Mouse (Mus musculus) embryonic facial prominence, embryonic 10.5 days (tissue): ENCODE data around the gene Khdc1a. TPM values are rescaled to one million over a fixed set of nuclear protein-coding genes. Genes with fewer than 3 reads are reported as not detected.
"Not testable (repeated sequence)": the region's sequence is repeated elsewhere in the genome, so short reads cannot be mapped to it uniquely, and the experiment has no call there.

Experiments used
- DNase-seq: peaks from one replicate; pipeline ENCODE4 v3.0.0-alpha.2; 2017; ENCODE audit warnings: low spot score
- H3K27ac ChIP-seq: fragments of 300-500 bp; sonication (generic); replicated peaks from 2 replicates; pipeline ENCODE4 v1.5.1; 2016; ENCODE audit warnings: mild to moderate bottlenecking
- H3K27me3 ChIP-seq: fragments of 300-500 bp; sonication (generic); replicated peaks from 2 replicates; pipeline ENCODE4 v1.6.1; 2016; ENCODE audit warnings: low read depth, mild to moderate bottlenecking; ENCODE audit not compliant: poor library complexity, severe bottlenecking
- H3K36me3 ChIP-seq: fragments of 300-500 bp; sonication (generic); replicated peaks from 2 replicates; pipeline ENCODE4 v1.6.1; 2016; ENCODE audit warnings: mild to moderate bottlenecking, moderate library complexity
- H3K4me1 ChIP-seq: fragments of 300-500 bp; sonication (generic); 2 replicates; pipeline ENCODE4 v1.6.1; 2016
- H3K4me3 ChIP-seq: fragments of 300-500 bp; sonication (generic); 2 replicates; pipeline ENCODE4 v1.5.1; 2016; ENCODE audit warnings: mild to moderate bottlenecking, moderate library complexity
- H3K9me3 ChIP-seq: fragments of 300-500 bp; sonication (generic); 2 replicates; pipeline ENCODE4 v1.6.1; 2016; ENCODE audit warnings: mild to moderate bottlenecking
- WGBS: fragments of 180-500 bp; shearing (Covaris S2); methylation state at CpG from one replicate; pipeline ENCODE4 v1.1.7; 2016; 5-methylcytosine and 5-hydroxymethylcytosine counted together
- polyA plus RNA-seq: library from polyadenylated mRNA; unstranded; fragments of >200 nt; fragmentation: Nextera tagmentation; extraction: Ambion mirVana; gene quantifications from 2 replicates; pipeline ENCODE4 v1.2.1, GENCODE M21; 2016

The Khdc1a gene
- polyA plus RNA-seq, 1 experiment from 2014 or later, result not detected

DNA sequence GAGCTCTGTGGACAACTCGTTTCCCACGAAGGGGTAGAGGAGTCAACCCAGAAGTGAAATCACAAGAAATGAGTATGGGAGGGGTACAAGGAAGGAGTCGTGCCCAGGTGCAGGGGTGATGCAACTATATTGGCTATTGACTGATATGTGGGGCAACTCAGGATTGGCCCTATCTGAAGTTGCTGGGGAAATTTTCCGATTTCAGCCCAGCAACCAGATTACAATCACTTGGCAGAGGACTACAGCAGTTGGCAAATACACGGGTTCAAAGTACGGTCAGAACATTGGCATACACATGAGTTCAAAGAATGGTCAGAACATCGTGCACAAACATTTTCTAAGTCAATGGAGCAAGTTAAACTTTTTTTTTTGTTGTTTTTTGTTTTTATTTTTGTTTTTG is 22.7 kb upstream of the Khdc1a start:
- Histone ChIP-seq H3K4me1 (no peaks in the 10 kb centered on the region), H3K36me3 (no peaks in the 10 kb centered on the region), H3K27ac (no peak overlapping the region), H3K27me3 (no peaks in the 10 kb centered on the region), H3K9me3 (no peaks in the 10 kb centered on the region), H3K4me3 (no peak overlapping the region)
- 90% methylated on average over 7 of the region's 7 CpGs for WGBS
- DNase-seq, result no peak

DNA sequence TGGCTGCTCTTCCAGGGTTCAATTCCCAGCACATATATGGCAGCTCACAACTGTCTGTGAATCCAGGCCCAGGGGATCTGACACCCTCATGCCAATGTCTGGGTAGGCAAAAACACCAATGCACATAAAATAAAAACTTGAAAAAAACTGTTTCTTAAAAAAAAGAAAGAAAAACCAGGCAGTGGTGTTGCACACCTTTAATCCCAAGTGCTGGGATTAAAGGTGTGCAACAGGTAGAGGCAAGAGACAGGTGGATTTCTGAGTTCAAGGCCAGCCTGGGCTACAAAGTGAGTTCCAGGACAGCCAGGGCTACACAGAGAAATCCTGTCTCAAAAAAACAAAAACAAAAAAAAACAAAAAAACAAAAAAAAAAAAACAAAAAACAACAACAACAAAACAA is 18.3 kb upstream of the Khdc1a start:
- not testable (repeated sequence) for DNase-seq

DNA sequence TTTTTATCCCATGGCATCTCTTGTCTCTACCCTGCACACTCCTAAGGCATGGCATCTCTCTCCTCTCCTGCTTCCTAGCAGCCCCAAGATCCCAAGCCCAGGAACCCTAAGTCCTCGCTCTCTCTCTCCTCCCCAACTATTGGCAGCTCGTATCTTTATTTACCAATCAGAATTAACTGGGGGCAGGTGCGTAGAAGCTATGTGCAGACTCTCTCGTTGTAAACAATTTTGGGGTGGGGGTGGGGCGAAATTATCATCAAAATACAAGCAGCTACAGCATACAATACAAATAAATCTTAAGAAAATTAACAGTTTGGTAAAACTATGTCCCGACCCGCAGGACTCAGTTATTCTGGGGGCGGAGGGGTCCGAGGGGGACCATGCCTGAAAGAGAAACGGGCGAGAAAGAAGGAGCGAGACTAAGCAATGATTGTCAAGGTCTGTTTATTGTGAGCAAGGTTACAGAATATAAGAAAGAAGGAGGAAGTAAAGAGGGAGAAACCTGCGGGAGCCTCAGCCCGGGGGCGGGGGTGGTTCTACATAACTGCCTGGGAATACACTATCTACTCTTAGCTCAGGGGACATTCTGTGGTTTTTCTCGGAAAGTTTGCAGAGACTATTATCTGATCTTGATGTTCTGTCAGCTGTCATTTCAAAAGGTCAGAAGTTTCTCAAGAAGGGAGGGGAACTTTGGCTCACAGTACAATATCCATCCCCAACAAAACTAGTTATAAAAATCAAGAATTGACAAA is 16.0 kb upstream of the Khdc1a start:
- no peak for DNase-seq
- no peak overlapping the region for H3K4me3 ChIP-seq
- H3K27ac ChIP-seq, result no peak overlapping the region
- H3K27me3 ChIP-seq, result no peaks in the 10 kb centered on the region
- H3K9me3 ChIP-seq, result no peaks in the 10 kb centered on the region
- H3K36me3 ChIP-seq, result no peaks in the 10 kb centered on the region
- no peaks in the 10 kb centered on the region for H3K4me1 ChIP-seq
- 84% methylated on average over 16 of the region's 16 CpGs for WGBS

More for the DNA sequence above, 18.3 kb upstream of the Khdc1a start:
- H3K36me3 ChIP-seq, H3K27me3 ChIP-seq, H3K27ac ChIP-seq, H3K9me3 ChIP-seq, H3K4me3 ChIP-seq, H3K4me1 ChIP-seq: not testable (repeated sequence)

DNA sequence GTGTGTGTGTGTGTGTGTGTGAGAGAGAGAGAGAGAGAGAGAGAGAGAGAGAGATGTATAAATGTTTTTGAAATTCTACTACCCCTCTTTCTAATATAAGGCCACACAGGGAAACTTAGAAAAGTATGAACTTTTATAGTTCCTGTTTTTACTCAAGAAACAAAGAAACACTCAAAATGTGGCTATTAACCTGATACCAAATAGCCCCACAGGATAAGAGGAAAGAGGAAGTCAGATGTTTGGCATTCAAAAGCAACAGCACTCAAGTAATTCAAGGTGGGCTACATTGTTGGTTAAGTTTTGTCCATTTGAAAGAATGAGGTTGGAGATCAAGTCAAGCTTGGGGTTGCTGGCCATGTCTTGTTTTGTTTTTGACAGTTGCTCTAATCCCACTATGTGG is 13.6 kb upstream of the Khdc1a start:
- no peak overlapping the region for H3K27ac ChIP-seq
- no peak for DNase-seq
- no peaks in the 10 kb centered on the region for H3K36me3 ChIP-seq
- no peaks in the 10 kb centered on the region for H3K27me3 ChIP-seq
- H3K4me1 ChIP-seq, result no peaks in the 10 kb centered on the region
- H3K4me3 ChIP-seq, result no peak overlapping the region
- H3K9me3 ChIP-seq, result no peaks in the 10 kb centered on the region

DNA sequence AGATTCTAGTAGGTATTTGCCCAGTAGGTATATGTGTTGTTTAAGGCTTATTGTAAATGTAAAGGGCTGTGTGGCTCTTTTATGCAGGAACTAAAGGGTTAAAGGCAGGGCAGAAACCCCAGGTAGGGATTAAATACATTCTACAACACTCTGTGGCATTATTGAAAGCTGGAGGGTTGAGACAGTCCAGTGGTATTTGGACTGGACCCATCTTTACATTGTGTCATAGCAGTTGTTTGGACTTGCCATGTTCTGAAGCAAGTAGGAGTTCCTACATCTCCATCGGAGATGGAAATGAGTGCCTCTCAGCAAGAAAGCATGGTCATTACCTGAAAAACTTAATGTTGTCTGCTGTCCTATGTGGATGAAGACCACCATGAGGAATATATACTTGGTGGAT is 8.7 kb upstream of the Khdc1a start:
- no peaks in the 10 kb centered on the region for H3K27me3 ChIP-seq
- no peaks in the 10 kb centered on the region for H3K36me3 ChIP-seq
- no peaks in the 10 kb centered on the region for H3K4me1 ChIP-seq
- 95% methylated on average over 1 of the region's 1 CpGs for WGBS
- no peak overlapping the region for H3K27ac ChIP-seq
- H3K4me3 ChIP-seq, result no peak overlapping the region
- H3K9me3 ChIP-seq, result no peaks in the 10 kb centered on the region
- no peak for DNase-seq

DNA sequence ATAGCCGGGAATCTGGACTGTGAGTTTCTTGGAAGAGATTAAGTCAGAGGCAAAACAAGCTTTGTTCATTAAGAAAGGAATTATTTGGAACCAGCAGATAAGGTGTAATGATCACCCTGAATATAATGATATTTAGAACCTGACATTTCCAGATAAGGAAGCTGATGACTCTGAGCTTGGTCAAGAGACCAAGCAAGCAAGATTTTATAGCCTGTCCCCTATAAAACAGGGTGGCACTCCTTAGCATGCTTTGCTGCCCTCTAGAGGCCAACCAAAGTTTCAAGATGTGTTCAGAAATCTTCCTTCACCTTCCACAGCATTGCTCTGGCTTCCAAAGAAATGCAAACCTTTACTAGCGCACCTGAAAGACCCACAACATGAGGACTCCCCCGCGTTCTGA is 5.2 kb upstream of the Khdc1a start:
- H3K9me3 ChIP-seq, result no peaks in the 10 kb centered on the region
- no peak overlapping the region for H3K27ac ChIP-seq
- WGBS, result 56% methylated on average over 4 of the region's 4 CpGs
- H3K36me3 ChIP-seq, result no peaks in the 10 kb centered on the region
- H3K4me3 ChIP-seq, result no peak overlapping the region
- DNase-seq, result peak; percentile 28
- no peaks in the 10 kb centered on the region for H3K4me1 ChIP-seq
- no peaks in the 10 kb centered on the region for H3K27me3 ChIP-seq

DNA sequence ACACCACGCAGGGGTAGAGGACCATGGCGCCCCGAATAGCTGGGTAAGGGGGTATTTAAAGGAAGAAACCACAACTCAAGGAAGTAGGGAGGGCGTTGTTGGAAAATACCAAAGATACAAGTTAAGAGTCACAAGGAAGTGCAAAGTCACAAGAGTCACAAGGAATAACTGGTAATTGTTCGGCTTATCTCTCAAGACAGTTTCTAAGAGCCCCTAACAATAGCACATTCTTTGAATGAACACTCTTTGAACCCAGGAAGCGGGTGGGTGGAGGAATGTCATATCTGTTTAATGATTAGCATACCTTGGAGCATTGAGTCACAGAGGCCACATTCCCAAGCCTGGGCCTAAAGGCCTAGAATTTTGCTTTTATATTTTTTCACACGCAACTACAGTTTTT is 4.7 kb upstream of the Khdc1a start:
- WGBS, result 90% methylated on average over 7 of the region's 7 CpGs
- not testable (repeated sequence) for H3K4me1 ChIP-seq, H3K27ac ChIP-seq, H3K27me3 ChIP-seq, H3K36me3 ChIP-seq, H3K4me3 ChIP-seq, DNase-seq, H3K9me3 ChIP-seq

DNA sequence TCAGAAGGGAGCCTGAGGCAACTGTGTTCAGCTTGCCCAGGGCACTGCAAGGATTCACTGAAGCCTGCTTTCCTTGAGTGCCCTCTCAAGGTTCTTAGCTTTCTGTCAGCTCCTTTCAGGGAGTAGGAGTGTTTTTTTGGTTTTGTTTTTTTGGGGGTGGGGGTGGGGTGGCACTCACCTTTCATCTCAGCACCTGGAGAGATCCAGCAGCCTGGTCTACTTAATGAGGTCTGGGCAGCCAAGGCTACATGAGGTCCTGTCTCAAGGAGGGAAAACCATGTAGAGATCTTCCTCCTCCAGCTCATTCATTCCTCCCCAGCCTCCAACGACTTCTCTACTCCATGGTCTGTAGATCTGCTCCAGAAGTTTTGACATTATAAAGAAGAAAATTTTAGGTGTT is 18.6 kb downstream of the Khdc1a start, which contains the start of gene Khdc1c:
Khdc1c (plus strand) TSS at position 301 of the 400 bp plus-strand sequence.
- DNase-seq, H3K9me3 ChIP-seq, H3K36me3 ChIP-seq, H3K4me1 ChIP-seq, H3K4me3 ChIP-seq, H3K27ac ChIP-seq, H3K27me3 ChIP-seq: not testable (repeated sequence)
- WGBS, result 75% methylated on average over 1 of the region's 1 CpGs

DNA sequence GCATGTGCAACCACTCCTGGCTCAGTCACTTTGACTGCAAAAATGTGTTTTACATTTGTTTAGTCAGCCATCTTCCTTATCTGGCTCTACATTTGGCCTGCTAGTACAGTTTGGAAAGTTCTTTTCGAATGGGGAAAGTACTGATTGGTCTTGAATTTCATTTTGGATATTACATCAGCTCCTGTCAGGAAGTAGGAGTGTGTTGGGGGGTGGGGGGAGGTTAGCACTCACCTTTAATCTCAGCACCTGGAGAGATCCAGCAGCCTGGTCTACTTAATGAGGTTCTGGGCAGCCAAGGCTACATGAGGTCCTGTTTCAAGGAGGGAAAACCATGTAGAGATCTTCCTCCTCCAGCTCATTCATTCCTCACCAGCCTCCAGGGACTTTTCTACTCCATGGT is 33.8 kb downstream of the Khdc1a start, which contains the start of gene Khdc1b:
Khdc1b (plus strand) TSS at position 301 of the 400 bp plus-strand sequence.
- 73% methylated on average over 1 of the region's 1 CpGs for WGBS
- no peak for DNase-seq
- H3K4me3 ChIP-seq, result no peak within 1 kb of the TSS
- no peak within 1 kb of the TSS for H3K27ac ChIP-seq
- no peaks in the 10 kb centered on the region for H3K36me3 ChIP-seq
- H3K4me1 ChIP-seq, result no peaks in the 10 kb centered on the region
- H3K27me3 ChIP-seq, result no peaks in the 10 kb centered on the region
- peaks cover 4% of the 10 kb centered on the region; the same call in 1 of the 2 replicates for H3K9me3 ChIP-seq

DNA sequence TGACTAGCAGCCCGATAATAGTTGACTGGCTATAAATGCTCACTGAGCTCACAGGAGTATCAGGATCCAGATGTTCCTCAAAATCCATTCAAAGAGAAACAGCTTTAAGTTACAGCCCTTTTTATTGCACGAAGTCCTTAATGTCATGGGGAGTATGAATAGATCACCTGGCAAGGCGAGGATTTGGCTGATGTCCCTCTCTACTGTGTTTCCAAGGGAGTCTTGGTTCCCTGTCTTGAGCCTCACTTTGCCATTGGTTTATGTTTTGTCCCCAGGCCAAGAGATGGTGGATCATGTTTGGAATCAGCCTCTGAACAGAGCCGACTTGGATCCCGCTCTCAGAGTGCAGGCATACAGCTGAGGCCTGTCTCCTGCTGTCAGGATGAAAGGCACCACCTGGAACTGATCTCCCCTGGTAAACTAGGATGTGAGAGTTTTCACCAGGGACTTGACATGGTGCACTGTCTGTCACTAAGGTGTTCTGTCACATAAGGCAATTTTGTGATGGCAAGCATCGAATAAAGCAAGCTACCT is 41.8 kb downstream of the Khdc1a start:
- Histone ChIP-seq H3K27ac (no peak overlapping the region), H3K27me3 (no peaks in the 10 kb centered on the region), H3K9me3 (no peaks in the 10 kb centered on the region), H3K36me3 (no peaks in the 10 kb centered on the region), H3K4me1 (no peaks in the 10 kb centered on the region), H3K4me3 (no peak overlapping the region)
- DNase-seq, result no peak
- 82% methylated on average over 6 of the region's 6 CpGs for WGBS

Other genes with a start within 250 kb of the Khdc1a start
- 7.9 TPM in 2 replicates for gene Tmem14a, start 131.1 kb upstream of the Khdc1a start, polyA plus RNA-seq
- gene Gsta3, start 109.1 kb upstream of the Khdc1a start, polyA plus RNA-seq, result 0.20 and 0.52 TPM in 2 replicates
- gene Khdc1c, start 18.7 kb downstream of the Khdc1a start, polyA plus RNA-seq, result not detected in 2 replicates
- not detected in 2 replicates for gene Khdc1b, start 33.9 kb downstream of the Khdc1a start, polyA plus RNA-seq